Mouse (Mus musculus): ENCODE data around the gene Zan. TPM values are rescaled to one million over a fixed set of nuclear protein-coding genes. Genes with fewer than 3 reads are reported as not detected.

Gene Zan
- polyA plus RNA-seq, 1 experiment = 0.02 TPM

DNA sequence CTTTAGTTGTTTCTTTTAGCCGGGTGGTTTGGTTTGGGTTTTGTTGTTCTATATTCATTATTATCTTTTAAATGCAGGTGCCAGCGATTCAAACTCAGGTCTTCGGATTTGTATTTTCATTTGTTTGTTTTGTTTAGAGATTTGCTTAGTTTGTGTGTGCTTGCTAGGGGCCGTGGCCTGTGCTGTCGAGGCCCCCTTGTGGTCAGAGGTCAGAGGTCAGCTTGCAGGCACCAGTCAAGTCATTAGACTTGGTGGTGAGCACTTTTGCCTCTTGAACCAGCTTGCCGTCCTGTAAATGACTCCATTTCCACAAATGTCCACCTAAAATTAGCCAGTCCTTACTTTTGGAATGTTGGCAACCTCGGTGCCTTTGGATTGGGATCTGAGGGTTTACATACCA is 118.5 kb downstream of the Zan start:
- TF ChIP-seq CTCF (IDR thresholded peaks at IDR 0.05; ENCODE audit: extremely low read depth, insufficient read depth, insufficient read length, insufficient replicate concordance) = no peak
- TF ChIP-seq POLR2A (IDR thresholded peaks at IDR 0.05; ENCODE audit: low read depth, low read length) = no peak
- Histone ChIP-seq H3K4me1 (ENCODE audit: control insufficient read depth, insufficient read depth, insufficient read length) (no peaks in the 10 kb centered on the region), H3K4me3 (ENCODE audit: extremely low read depth, insufficient read depth, insufficient read length) (no peak overlapping the region), H3K27ac (ENCODE audit: insufficient read depth, low read length) (no peak overlapping the region), H3K27me3 (ENCODE audit: control insufficient read depth, insufficient read depth, low read length) (no peaks in the 10 kb centered on the region), H3K36me3 (ENCODE audit: control insufficient read depth, insufficient read depth, low read length) (no peaks in the 10 kb centered on the region)
- DNase-seq (ENCODE audit: low read depth in 1 of 2, low spot score in 2 of 2) = no peak
- WGBS = 54% methylated on average over 7 of the region's 7 CpGs

DNA sequence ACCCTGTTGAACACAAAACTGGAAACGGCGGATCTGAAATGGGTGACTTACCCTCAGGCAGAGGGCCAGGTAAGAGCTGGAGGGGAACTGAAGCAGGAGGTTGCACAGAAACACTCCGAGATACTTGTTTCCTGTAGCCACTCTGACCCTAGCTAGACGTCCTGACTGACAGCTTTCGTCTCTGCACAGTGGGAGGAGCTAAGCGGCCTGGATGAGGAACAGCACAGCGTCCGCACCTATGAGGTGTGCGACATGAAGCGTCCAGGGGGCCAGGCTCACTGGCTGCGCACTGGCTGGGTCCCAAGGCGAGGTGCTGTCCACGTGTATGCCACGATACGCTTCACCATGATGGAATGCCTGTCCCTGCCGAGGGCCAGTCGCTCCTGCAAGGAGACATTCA is 122.8 kb downstream of the Zan start:
- H3K36me3 ChIP-seq (ENCODE audit: control insufficient read depth, insufficient read depth, low read length) = no peaks in the 10 kb centered on the region
- no peaks in the 10 kb centered on the region; the same call in 1 of the 2 replicates for H3K4me1 ChIP-seq (ENCODE audit: control insufficient read depth, insufficient read depth, insufficient read length)
- DNase-seq (ENCODE audit: low read depth in 1 of 2, low spot score in 2 of 2) = no peak
- peaks cover 9% of the 10 kb centered on the region for H3K27me3 ChIP-seq (ENCODE audit: control insufficient read depth, insufficient read depth, low read length)
- H3K27ac ChIP-seq (ENCODE audit: insufficient read depth, low read length) = no peak overlapping the region
- no peak for TF ChIP-seq POLR2A (IDR thresholded peaks at IDR 0.05; ENCODE audit: low read depth, low read length)
- TF ChIP-seq CTCF (IDR thresholded peaks at IDR 0.05; ENCODE audit: extremely low read depth, insufficient read depth, insufficient read length, insufficient replicate concordance) = no peak
- WGBS = 81% methylated on average over 17 of the region's 17 CpGs
- no peak overlapping the region for H3K4me3 ChIP-seq (ENCODE audit: extremely low read depth, insufficient read depth, insufficient read length)

DNA sequence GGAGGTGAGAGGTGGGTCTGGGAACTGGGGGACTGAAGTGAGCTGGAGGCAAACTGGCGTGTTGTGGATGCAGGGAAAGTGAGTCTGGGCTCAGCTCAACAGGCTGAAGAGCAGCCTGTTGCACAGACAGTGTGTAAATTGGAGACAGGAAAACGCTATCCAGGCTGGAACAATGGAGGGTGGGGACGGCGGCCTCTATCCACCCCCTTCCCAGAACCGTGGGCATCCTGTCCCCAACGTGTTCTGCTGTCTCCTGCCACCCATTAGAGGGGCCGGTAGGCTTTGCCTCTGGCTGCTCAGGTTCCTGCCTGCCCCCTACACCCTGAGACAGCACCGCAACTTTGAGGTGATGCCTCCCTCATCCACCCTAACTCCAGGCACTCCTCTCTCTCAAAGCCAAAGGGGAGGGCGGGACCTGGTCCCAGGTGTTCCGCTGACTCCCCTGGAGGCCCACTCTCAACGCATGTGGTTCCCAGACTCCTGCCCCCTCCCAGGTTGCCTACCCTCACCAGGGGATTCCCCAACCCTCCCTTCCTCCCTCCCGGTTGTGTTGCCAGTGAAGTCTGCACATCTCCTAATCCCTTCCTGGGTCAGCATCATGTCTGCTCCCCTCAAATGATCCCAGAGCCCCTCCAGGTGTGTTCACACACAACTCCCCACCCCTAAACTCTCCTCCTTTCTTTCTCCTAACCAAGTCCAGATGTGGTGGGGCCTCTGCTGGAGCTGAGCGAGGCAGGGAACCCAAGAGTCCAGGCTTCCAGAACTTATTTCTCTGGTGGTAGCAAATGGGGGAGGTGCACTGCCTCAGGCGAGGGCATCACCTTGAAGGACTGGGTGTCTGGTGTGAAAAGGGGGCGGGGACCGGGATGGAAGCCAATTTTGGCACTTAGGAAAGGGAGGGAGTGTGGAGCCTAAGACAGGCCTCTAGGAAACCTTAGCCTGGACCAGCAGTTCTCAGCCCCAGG is 124.6 kb downstream of the Zan start:
- no peak for DNase-seq (ENCODE audit: low read depth in 1 of 2, low spot score in 2 of 2)
- peak overlapping the region; percentile 27; the same call in 1 of the 2 replicates for H3K4me3 ChIP-seq (ENCODE audit: extremely low read depth, insufficient read depth, insufficient read length)
- TF ChIP-seq CTCF (IDR thresholded peaks at IDR 0.05; ENCODE audit: extremely low read depth, insufficient read depth, insufficient read length, insufficient replicate concordance) (no peak), POLR2A (IDR thresholded peaks at IDR 0.05; ENCODE audit: low read depth, low read length) (no peak)
- peaks cover 9% of the 10 kb centered on the region for H3K27me3 ChIP-seq (ENCODE audit: control insufficient read depth, insufficient read depth, low read length)
- no peaks in the 10 kb centered on the region; the same call in 1 of the 2 replicates for H3K4me1 ChIP-seq (ENCODE audit: control insufficient read depth, insufficient read depth, insufficient read length)
- 77% methylated on average over 16 of the region's 16 CpGs for WGBS
- no peaks in the 10 kb centered on the region for H3K36me3 ChIP-seq (ENCODE audit: control insufficient read depth, insufficient read depth, low read length)
- H3K27ac ChIP-seq (ENCODE audit: insufficient read depth, low read length) = 0 out of 2 replicates have a peak overlapping the region, but pooled peaks have one; percentile 20

DNA sequence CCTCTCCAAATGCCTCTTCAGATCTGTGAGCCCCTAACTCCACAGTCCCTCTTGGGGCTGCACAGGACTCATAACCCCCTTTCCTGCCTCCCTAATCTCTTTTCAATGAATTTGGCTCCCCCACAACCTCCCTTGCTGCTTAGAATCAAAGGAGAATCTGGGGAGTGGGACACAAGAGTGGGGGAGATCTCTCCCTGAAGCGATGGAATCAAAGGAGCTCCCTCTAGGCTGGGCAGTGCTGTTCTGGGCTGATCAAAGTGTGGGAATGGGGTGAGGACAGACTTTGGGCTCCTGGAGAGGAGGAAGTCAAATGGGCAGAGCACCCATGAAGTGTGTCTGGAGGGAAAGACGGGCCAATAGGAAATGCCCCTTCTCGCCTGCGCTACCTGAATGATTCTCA is 125.5 kb downstream of the Zan start:
- Histone ChIP-seq H3K27ac (ENCODE audit: insufficient read depth, low read length) (peak overlapping the region; percentile 20; the same call in 1 of the 2 replicates), H3K27me3 (ENCODE audit: control insufficient read depth, insufficient read depth, low read length) (peaks cover 9% of the 10 kb centered on the region), H3K36me3 (ENCODE audit: control insufficient read depth, insufficient read depth, low read length) (no peaks in the 10 kb centered on the region), H3K4me3 (ENCODE audit: extremely low read depth, insufficient read depth, insufficient read length) (peak overlapping the region; percentile 35; the same call in 1 of the 2 replicates), H3K4me1 (ENCODE audit: control insufficient read depth, insufficient read depth, insufficient read length) (no peaks in the 10 kb centered on the region; the same call in 1 of the 2 replicates)
- WGBS = 77% methylated on average over 4 of the region's 4 CpGs
- TF ChIP-seq CTCF (IDR thresholded peaks at IDR 0.05; ENCODE audit: extremely low read depth, insufficient read depth, insufficient read length, insufficient replicate concordance) (no peak), POLR2A (IDR thresholded peaks at IDR 0.05; ENCODE audit: low read depth, low read length) (no peak)
- no peak for DNase-seq (ENCODE audit: low read depth in 1 of 2, low spot score in 2 of 2)

DNA sequence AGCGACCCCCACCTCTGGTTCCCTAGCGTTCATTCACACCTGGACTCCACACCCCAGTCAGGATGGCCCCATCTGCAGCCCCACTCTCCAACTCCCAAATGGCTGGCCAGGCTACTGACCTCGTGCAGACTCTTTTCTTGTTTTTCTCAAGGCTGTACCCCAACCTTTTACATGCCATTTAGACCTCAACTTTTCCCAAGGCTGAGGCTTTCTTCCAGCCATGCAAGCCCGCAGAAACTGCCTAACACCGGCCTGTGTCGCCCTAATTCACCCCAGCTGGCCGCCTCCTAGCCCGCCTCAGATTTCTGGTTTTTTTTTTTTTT is 125.8 kb downstream of the Zan start:
- Histone ChIP-seq H3K27ac (ENCODE audit: insufficient read depth, low read length) (0 out of 2 replicates have a peak overlapping the region, but pooled peaks have one; percentile 20), H3K27me3 (ENCODE audit: control insufficient read depth, insufficient read depth, low read length) (peaks cover 9% of the 10 kb centered on the region), H3K36me3 (ENCODE audit: control insufficient read depth, insufficient read depth, low read length) (no peaks in the 10 kb centered on the region), H3K4me1 (ENCODE audit: control insufficient read depth, insufficient read depth, insufficient read length) (no peaks in the 10 kb centered on the region; the same call in 1 of the 2 replicates), H3K4me3 (ENCODE audit: extremely low read depth, insufficient read depth, insufficient read length) (peak overlapping the region; percentile 35)
- DNase-seq (ENCODE audit: low read depth in 1 of 2, low spot score in 2 of 2) = no peak
- 53% methylated on average over 8 of the region's 8 CpGs for WGBS
- TF ChIP-seq CTCF (IDR thresholded peaks at IDR 0.05; ENCODE audit: extremely low read depth, insufficient read depth, insufficient read length, insufficient replicate concordance) (no peak), POLR2A (IDR thresholded peaks at IDR 0.05; ENCODE audit: low read depth, low read length) (no peak)

DNA sequence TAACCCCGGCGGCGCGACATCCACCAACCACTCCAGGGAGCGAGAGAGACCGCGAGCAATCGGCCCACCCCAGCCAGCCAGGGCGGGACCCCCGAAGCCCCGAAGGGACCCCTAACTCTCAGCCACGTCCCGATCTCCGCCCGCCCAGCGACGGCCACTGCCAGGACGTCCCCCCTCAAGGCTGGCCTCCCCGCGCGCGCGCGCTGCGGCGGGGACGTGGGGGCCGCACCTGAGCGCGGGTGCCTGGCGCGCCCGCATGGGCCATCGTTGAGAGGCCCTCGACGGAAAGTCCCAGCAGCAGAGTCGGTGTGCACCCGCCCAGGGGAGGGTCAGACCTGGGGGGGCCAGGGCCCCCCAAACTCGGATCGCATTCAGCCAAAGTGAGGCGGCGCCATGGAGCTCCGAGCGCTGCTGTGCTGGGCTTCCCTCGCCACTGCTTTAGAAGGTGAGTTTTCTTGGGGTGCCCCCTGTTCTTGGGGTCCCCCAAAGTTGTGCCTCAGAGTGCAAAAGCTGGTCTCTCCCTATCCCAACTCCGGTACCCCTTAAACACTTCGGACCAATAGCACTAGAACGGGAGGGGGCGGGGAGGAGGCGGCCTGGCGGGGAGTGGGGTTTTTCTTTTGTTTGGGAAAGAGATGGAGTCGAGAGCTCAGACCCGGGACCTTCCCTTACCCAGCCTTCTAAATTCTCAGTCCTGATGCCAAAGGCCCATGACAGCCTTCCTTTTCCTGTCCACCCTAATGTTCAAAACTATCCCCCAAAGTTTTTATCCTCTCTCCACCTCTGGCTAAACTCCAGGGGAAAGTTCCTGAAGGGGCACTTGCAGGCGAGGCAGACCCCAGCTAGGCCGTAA is 126.4 kb downstream of the Zan start:
- peaks cover 9% of the 10 kb centered on the region for H3K27me3 ChIP-seq (ENCODE audit: control insufficient read depth, insufficient read depth, low read length)
- peak overlapping the region; percentile 79 for H3K27ac ChIP-seq (ENCODE audit: insufficient read depth, low read length)
- DNase-seq (ENCODE audit: low read depth in 1 of 2, low spot score in 2 of 2) = no peak
- peaks cover under 1% of the 10 kb centered on the region for H3K4me1 ChIP-seq (ENCODE audit: control insufficient read depth, insufficient read depth, insufficient read length)
- H3K36me3 ChIP-seq (ENCODE audit: control insufficient read depth, insufficient read depth, low read length) = no peaks in the 10 kb centered on the region
- peak overlapping the region; percentile 42 for H3K4me3 ChIP-seq (ENCODE audit: extremely low read depth, insufficient read depth, insufficient read length)
- WGBS = 9% methylated on average over 46 of the region's 55 CpGs
- TF ChIP-seq POLR2A (IDR thresholded peaks at IDR 0.05; ENCODE audit: low read depth, low read length) (no peak), CTCF (IDR thresholded peaks at IDR 0.05; ENCODE audit: extremely low read depth, insufficient read depth, insufficient read length, insufficient replicate concordance) (no peak)

Data from spleen, adult 2 months (tissue).